Mouse (Mus musculus): ENCODE results near the gene Mybpc3. TPM values are rescaled to one million over a fixed set of nuclear protein-coding genes. Genes with fewer than 3 reads are reported as not detected.

Mybpc3 gene
- polyA plus RNA-seq, 1 experiment from 2014 or later, result not detected

DNA sequence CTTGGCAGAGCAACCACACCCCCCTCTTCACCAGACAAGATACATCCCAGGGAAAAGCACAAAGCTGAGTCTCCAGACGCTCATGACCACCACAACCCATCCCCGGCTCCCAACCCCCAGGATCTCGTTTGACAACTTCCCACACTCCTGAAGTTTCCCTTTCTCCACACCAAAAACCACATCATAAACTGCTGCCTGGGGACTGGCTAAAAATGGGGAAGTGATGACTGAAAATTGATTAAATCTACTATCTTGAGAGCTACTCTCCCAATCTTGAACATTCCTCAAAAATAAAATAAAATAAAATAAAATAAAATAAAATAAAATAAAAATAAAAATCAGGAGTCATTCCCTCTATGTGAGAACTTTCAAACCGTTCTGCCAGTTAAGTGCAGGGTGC, 45.0 kb downstream of the Mybpc3 start:
- Histone ChIP-seq H3K27ac (ENCODE audit: low read depth, low read length) (no peak overlapping the region), H3K9ac (ENCODE audit: low read length) (no peak overlapping the region), H3K4me3 (ENCODE audit: low read depth, low read length) (no peak overlapping the region), H3K9me3 (ENCODE audit: control insufficient read depth, low read length) (no peaks in the 10 kb centered on the region), H3K4me1 (ENCODE audit: control insufficient read depth, insufficient read depth, low read length) (no peaks in the 10 kb centered on the region), H3K36me3 (ENCODE audit: control insufficient read depth, insufficient read depth, low read length) (peaks cover 10% of the 10 kb centered on the region), H3K27me3 (ENCODE audit: control insufficient read depth, insufficient read depth, low read length) (no peaks in the 10 kb centered on the region), H3K4me2 (no peak overlapping the region)
- no peak for ATAC-seq (ENCODE audit: low FRiP score)
- 78% methylated on average over 4 of the region's 4 CpGs for WGBS
- no peak for DNase-seq (ENCODE audit: low spot score, missing footprints)

DNA sequence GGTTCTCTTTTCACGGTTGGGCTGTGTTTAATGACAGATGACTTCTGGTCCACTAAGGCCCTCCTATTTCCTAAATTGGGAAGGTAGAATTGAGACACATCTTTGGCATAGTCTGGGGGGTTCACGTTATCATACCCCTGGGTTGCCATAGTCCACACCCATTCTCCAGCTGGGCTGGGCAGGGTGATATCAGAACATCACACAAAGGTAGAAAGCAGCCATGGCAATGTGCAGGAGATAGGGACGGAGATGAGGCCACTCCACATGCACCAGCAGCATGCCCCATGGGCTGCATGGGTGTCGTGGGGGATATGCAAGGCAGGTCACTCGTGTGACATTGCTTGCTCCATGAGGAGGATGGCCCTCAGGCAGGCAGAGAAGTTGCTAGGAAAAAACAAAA, 45.6 kb downstream of the Mybpc3 start:
- ATAC-seq (ENCODE audit: low FRiP score) (no peak), DNase-seq (ENCODE audit: low spot score, missing footprints) (no peak)
- no peak overlapping the region for H3K4me2 ChIP-seq
- H3K4me3 ChIP-seq (ENCODE audit: low read depth, low read length), result no peak overlapping the region
- H3K9me3 ChIP-seq (ENCODE audit: control insufficient read depth, low read length), result no peaks in the 10 kb centered on the region
- H3K27ac ChIP-seq (ENCODE audit: low read depth, low read length), result no peak overlapping the region
- peaks cover 10% of the 10 kb centered on the region for H3K36me3 ChIP-seq (ENCODE audit: control insufficient read depth, insufficient read depth, low read length)
- H3K9ac ChIP-seq (ENCODE audit: low read length), result no peak overlapping the region
- H3K4me1 ChIP-seq (ENCODE audit: control insufficient read depth, insufficient read depth, low read length), result no peaks in the 10 kb centered on the region
- no peaks in the 10 kb centered on the region for H3K27me3 ChIP-seq (ENCODE audit: control insufficient read depth, insufficient read depth, low read length)
- WGBS, result 95% methylated on average over 5 of the region's 5 CpGs

DNA sequence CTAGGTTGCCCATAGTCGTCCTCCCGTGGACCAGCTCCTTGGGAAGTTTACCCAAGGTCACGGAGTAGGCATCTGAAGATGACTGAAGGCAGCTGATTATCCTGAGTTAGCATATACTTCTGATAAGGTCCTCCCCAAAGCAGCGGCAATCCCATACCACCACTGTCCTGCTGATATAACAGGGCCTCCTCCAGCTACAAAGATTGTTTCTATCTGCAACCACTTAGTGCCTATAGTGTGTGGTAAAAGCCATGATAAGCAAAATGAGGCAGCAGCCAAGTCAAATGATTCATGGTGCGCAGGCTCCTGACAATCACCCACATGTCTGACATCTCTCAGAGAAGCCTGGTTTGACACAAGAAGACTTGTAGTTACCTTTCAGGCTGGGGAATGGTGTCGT, 47.0 kb downstream of the Mybpc3 start:
- H3K36me3 ChIP-seq (ENCODE audit: control insufficient read depth, insufficient read depth, low read length), result peaks cover 10% of the 10 kb centered on the region
- no peaks in the 10 kb centered on the region for H3K9me3 ChIP-seq (ENCODE audit: control insufficient read depth, low read length)
- no peak overlapping the region for H3K27ac ChIP-seq (ENCODE audit: low read depth, low read length)
- H3K4me3 ChIP-seq (ENCODE audit: low read depth, low read length), result no peak overlapping the region
- DNase-seq (ENCODE audit: low spot score, missing footprints) (no peak), ATAC-seq (ENCODE audit: low FRiP score) (no peak)
- no peak overlapping the region for H3K4me2 ChIP-seq
- no peaks in the 10 kb centered on the region for H3K4me1 ChIP-seq (ENCODE audit: control insufficient read depth, insufficient read depth, low read length)
- no peaks in the 10 kb centered on the region for H3K27me3 ChIP-seq (ENCODE audit: control insufficient read depth, insufficient read depth, low read length)
- 93% methylated on average over 6 of the region's 6 CpGs for WGBS
- H3K9ac ChIP-seq (ENCODE audit: low read length), result no peak overlapping the region

DNA sequence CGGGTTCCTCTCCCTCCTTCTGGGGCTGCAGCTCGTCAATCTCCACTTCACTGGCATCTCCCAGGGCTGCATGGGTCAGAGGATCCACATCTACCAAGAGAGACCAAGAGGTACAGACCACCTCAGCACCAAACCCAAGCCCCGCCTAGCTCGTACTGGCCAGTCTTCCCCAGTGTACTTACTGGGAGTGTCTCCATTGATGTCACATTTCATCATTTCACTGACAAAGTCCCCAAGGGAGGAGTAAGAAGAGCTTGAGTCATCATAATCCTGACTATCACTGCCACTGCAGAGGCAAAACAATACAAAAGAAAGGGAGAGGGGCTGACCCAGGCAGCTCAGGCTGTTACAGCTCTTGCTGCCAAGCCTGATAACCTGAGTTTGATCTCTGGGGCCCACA, 49.7 kb downstream of the Mybpc3 start:
- H3K9me3 ChIP-seq (ENCODE audit: control insufficient read depth, low read length), result no peaks in the 10 kb centered on the region
- no peak overlapping the region for H3K27ac ChIP-seq (ENCODE audit: low read depth, low read length)
- H3K36me3 ChIP-seq (ENCODE audit: control insufficient read depth, insufficient read depth, low read length), result peaks cover 10% of the 10 kb centered on the region
- DNase-seq (ENCODE audit: low spot score, missing footprints), result no peak
- ATAC-seq (ENCODE audit: low FRiP score), result no peak
- H3K27me3 ChIP-seq (ENCODE audit: control insufficient read depth, insufficient read depth, low read length), result no peaks in the 10 kb centered on the region
- 76% methylated on average over 4 of the region's 4 CpGs for WGBS
- no peak overlapping the region for H3K9ac ChIP-seq (ENCODE audit: low read length)
- H3K4me3 ChIP-seq (ENCODE audit: low read depth, low read length), result no peak overlapping the region
- H3K4me2 ChIP-seq, result no peak overlapping the region
- no peaks in the 10 kb centered on the region for H3K4me1 ChIP-seq (ENCODE audit: control insufficient read depth, insufficient read depth, low read length)

DNA sequence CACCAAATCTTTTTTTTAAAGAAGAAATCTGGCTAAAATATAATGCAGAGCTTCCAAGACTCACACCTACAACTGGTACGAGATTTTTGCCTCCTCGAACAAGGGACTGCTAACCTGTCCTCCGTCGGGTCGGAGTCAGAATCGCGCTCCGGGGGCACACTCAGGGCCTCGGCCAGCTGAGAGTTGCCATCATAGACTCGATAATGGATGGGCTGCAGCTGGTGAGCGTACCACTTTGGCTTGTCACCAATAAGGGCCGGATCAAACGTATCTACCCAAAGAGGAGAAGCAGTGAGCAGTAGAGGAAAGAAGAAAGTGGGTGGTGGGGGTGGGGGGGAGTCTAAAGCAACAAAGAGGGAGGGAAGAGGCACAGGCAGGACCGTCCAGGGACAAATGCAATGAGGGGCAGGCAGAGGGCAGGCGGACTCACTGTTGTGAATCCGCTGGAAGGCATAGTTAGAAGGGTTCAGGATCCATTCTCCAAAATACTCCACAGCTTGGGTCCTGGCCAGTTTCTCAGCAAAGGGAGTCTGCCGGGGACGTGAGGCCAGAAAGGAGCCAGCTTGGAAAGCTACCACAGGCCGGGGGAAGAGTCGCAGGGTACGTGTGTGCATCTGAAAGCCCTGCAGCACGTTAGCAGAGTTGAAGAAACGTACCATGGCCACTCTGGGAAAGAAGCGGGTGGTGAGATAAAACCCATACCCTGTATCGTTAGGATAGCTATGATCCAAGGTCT, 51.8 kb downstream of the Mybpc3 start:
- H3K27ac ChIP-seq (ENCODE audit: low read depth, low read length), result no peak overlapping the region
- H3K4me3 ChIP-seq (ENCODE audit: low read depth, low read length), result no peak overlapping the region
- ATAC-seq (ENCODE audit: low FRiP score), result no peak

DNA sequence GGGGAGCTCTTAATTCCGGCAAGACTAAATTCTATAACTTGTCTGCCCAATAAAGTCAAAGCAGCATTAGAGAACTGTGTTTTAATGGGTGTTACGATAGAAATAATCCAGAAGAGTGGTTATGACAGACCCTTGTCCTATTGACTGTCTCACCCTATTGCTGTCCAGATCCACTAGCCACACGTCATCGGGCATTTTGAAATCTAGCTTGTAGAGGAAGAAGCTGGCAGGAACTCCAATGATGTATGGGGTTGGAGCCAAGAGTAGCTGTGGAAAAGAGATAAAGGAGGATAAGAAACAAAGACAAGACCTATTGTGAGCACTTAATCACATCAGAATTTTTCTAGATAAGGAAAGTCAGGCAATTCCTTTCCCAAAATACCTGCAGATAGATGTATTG, 57.5 kb downstream of the Mybpc3 start:
- DNase-seq (ENCODE audit: low spot score, missing footprints), result no peak
- Histone ChIP-seq H3K4me3 (ENCODE audit: low read depth, low read length) (no peak overlapping the region), H3K36me3 (ENCODE audit: control insufficient read depth, insufficient read depth, low read length) (peaks cover 3% of the 10 kb centered on the region; the same call in 1 of the 2 replicates), H3K9me3 (ENCODE audit: control insufficient read depth, low read length) (no peaks in the 10 kb centered on the region), H3K9ac (ENCODE audit: low read length) (no peak overlapping the region), H3K4me2 (no peak overlapping the region), H3K27ac (ENCODE audit: low read depth, low read length) (no peak overlapping the region), H3K4me1 (ENCODE audit: control insufficient read depth, insufficient read depth, low read length) (peaks cover 5% of the 10 kb centered on the region), H3K27me3 (ENCODE audit: control insufficient read depth, insufficient read depth, low read length) (no peaks in the 10 kb centered on the region)
- 92% methylated on average over 4 of the region's 4 CpGs for WGBS
- ATAC-seq (ENCODE audit: low FRiP score), result no peak

More for the DNA sequence above, 51.8 kb downstream of the Mybpc3 start:
- WGBS, result 90% methylated on average over 25 of the region's 25 CpGs
- Histone ChIP-seq H3K9ac (ENCODE audit: low read length) (no peak overlapping the region), H3K27me3 (ENCODE audit: control insufficient read depth, insufficient read depth, low read length) (no peaks in the 10 kb centered on the region), H3K36me3 (ENCODE audit: control insufficient read depth, insufficient read depth, low read length) (peaks cover 8% of the 10 kb centered on the region; the same call in 1 of the 2 replicates), H3K4me1 (ENCODE audit: control insufficient read depth, insufficient read depth, low read length) (no peaks in the 10 kb centered on the region), H3K4me2 (no peak overlapping the region), H3K9me3 (ENCODE audit: control insufficient read depth, low read length) (no peaks in the 10 kb centered on the region)
- no peak for DNase-seq (ENCODE audit: low spot score, missing footprints)

DNA sequence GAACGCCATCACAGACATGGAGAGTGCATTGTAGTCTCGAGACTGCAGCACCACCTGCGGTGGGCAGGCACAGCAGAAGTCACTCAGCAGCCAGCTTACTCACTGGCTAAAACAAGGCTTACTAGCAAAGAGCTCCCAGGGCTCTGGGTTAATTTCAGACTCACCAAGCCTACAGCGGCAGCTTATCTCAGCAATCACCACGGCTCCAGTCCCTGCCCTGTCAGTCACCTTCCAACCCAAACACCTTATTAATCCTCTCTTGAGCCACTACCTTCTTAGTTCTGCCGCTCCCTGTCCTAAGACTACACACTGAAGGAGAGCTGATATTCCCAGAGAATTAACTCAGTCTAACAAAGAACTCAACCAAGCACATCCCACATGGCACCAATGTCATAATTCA, 58.3 kb downstream of the Mybpc3 start:
- no peaks in the 10 kb centered on the region for H3K9me3 ChIP-seq (ENCODE audit: control insufficient read depth, low read length)
- peaks cover 7% of the 10 kb centered on the region for H3K4me1 ChIP-seq (ENCODE audit: control insufficient read depth, insufficient read depth, low read length)
- ATAC-seq (ENCODE audit: low FRiP score) (no peak), DNase-seq (ENCODE audit: low spot score, missing footprints) (no peak)
- 76% methylated on average over 6 of the region's 6 CpGs for WGBS
- H3K4me3 ChIP-seq (ENCODE audit: low read depth, low read length), result no peak overlapping the region
- H3K36me3 ChIP-seq (ENCODE audit: control insufficient read depth, insufficient read depth, low read length), result peaks cover 3% of the 10 kb centered on the region; the same call in 1 of the 2 replicates
- no peak overlapping the region for H3K27ac ChIP-seq (ENCODE audit: low read depth, low read length)
- no peaks in the 10 kb centered on the region for H3K27me3 ChIP-seq (ENCODE audit: control insufficient read depth, insufficient read depth, low read length)
- no peak overlapping the region for H3K9ac ChIP-seq (ENCODE audit: low read length)
- no peak overlapping the region for H3K4me2 ChIP-seq

DNA sequence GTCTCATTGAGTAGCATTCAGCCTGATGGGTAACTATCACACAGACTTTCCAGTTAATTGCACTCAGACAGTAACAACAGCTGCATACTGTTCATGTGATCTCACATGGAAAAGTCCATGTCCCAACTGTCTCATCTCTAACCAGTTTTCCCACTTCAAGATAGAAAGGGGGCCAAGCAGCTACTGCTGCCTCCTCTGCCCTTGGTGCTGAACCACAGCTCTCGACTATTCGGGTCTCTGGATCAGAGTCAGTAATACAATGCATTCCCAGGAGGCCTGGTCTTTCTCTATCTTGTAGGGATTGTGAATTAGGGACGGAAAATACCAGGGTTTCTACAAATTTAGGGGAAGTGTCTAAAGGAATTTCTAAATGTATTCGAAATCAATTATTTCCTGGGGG, 61.9 kb downstream of the Mybpc3 start:
- DNase-seq (ENCODE audit: low spot score, missing footprints), result no peak
- no peaks in the 10 kb centered on the region for H3K9me3 ChIP-seq (ENCODE audit: control insufficient read depth, low read length)
- WGBS, result 46% methylated on average over 4 of the region's 4 CpGs
- no peak overlapping the region for H3K27ac ChIP-seq (ENCODE audit: low read depth, low read length)
- no peak for ATAC-seq (ENCODE audit: low FRiP score)
- no peak overlapping the region for H3K4me3 ChIP-seq (ENCODE audit: low read depth, low read length)
- H3K4me1 ChIP-seq (ENCODE audit: control insufficient read depth, insufficient read depth, low read length), result peaks cover 17% of the 10 kb centered on the region
- H3K27me3 ChIP-seq (ENCODE audit: control insufficient read depth, insufficient read depth, low read length), result no peaks in the 10 kb centered on the region
- H3K9ac ChIP-seq (ENCODE audit: low read length), result no peak overlapping the region
- H3K36me3 ChIP-seq (ENCODE audit: control insufficient read depth, insufficient read depth, low read length), result peaks cover 3% of the 10 kb centered on the region; the same call in 1 of the 2 replicates
- H3K4me2 ChIP-seq, result no peak overlapping the region

DNA sequence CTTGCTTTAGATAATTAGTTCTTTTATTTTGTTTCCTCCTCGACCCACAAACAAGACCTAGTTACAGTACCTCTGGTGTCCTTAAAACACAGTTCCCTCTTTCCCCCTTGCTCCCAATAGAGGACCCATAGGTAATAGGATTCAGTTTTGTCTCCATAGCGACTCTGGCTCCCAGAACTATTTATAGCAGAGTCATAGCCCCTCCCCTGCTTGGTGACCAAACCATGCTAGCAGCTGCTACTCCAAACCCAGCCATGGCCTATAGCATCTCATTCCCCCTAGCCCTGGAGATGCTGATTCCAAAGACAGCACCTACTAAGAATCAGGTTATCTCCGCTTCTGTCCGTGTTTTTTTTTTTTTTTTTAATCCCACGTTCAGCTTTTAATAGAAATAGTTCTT, 62.8 kb downstream of the Mybpc3 start:
- H3K4me1 ChIP-seq (ENCODE audit: control insufficient read depth, insufficient read depth, low read length), result peaks cover 17% of the 10 kb centered on the region
- H3K4me2 ChIP-seq, result no peak overlapping the region
- no peaks in the 10 kb centered on the region for H3K27me3 ChIP-seq (ENCODE audit: control insufficient read depth, insufficient read depth, low read length)
- no peak overlapping the region for H3K27ac ChIP-seq (ENCODE audit: low read depth, low read length)
- no peak for ATAC-seq (ENCODE audit: low FRiP score)
- 74% methylated on average over 5 of the region's 5 CpGs for WGBS
- no peaks in the 10 kb centered on the region for H3K9me3 ChIP-seq (ENCODE audit: control insufficient read depth, low read length)
- H3K36me3 ChIP-seq (ENCODE audit: control insufficient read depth, insufficient read depth, low read length), result peaks cover 3% of the 10 kb centered on the region; the same call in 1 of the 2 replicates
- DNase-seq (ENCODE audit: low spot score, missing footprints), result no peak
- H3K9ac ChIP-seq (ENCODE audit: low read length), result no peak overlapping the region
- H3K4me3 ChIP-seq (ENCODE audit: low read depth, low read length), result no peak overlapping the region

Data from midbrain, embryonic 11.5 days (tissue).